Mouse (Mus musculus): ENCODE measurements around the gene Armh3.
"Not testable (repeated sequence)": the region's sequence is repeated elsewhere in the genome, so short reads cannot be mapped to it uniquely, and the experiment has no call there.

Gene Armh3

DNA sequence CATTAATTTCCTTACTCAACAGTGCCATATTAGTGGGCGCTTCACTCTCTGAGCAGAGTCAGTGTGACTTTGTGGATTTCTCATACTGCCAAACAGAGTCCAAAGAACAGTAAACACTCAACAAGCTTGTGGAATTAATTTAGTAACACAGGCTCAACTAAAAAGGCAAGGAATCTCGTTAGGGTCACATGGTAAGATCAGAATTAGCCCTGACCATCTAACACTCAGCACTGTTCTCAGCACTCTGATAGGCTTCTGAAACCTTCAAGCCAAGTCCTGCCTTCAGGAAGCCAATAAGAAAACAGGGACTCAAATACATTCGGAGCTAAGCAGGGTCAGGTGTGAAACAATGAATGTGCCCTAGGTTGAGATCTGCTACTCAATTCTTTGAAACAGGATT is 172.1 kb downstream of the Armh3 start:
- no peak for DNase-seq (ENCODE audit: extremely low read depth, low read depth)

DNA sequence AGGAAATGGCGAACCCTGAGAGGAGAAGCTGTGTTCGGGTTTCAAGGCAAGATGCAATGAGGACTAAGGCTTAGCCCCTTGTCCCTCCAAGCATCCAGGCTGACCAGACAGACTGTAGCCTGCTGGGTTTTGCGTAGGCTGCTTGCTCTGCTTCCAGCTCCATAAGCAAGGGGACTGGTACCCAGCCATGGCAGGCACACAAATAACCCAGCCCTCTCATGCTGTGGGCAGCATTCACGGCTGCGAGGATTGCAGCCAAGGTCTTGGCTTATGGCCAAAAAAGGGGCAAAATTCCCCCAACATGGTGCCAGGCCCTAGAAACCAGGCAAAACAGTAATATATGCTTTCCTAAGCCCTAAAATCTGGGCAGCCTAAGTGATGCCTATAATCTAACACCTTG is 176.5 kb downstream of the Armh3 start:
- no peak for DNase-seq (ENCODE audit: extremely low read depth, low read depth)

DNA sequence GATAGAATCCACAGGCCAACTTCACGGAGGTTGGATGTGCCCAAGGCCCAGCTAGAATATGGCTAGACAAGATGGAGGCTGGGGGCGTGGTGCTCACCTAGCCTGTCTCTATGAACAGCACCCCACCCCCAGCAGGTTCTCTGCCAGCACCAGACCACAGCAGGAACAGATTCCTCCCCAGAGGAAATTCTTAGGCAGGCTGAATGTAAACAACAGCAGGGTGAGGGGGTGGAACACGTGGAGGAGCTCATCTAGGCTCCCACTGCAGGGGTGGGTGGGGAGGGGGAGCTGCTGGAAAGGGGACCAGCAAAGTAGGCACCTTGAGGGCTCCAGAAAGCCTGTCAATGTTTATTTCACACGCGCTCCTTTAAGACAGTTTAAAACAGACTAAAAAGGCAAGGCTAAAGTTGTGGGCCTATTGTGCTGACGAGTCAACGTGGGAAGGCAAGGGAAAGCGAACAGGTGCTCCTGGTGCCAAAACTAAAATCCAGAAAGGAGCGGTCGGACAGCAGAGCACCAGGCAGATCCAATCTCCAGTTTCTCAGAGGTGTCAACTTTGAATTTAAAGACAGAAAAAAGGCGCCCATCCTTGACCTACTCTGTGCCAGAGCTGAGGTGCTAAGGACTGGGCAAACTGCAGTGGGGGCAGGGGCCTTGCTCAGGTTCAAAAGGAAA is 180.3 kb downstream of the Armh3 start:
- no peak for DNase-seq (ENCODE audit: extremely low read depth, low read depth)

DNA sequence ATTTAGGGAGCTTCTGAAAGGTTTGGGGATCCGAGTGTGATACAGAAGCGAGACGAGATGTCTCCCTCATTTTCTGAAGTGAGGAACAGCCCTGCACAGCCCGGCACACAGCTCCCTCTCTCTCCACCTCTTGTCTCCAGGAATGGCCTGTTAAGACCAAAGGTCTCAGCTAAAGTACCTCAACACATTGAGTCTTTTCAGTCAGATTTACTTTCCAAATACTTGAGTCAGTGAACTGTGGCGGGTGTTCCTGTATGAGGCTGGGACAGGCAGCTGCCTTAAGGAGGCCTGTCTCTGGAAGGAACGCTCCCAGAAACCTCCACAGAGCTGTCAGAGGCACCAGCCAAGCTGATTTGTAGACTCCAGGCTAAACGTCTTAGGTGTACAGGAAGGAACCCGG is 181.6 kb downstream of the Armh3 start:
- no peak for DNase-seq (ENCODE audit: extremely low read depth, low read depth)

DNA sequence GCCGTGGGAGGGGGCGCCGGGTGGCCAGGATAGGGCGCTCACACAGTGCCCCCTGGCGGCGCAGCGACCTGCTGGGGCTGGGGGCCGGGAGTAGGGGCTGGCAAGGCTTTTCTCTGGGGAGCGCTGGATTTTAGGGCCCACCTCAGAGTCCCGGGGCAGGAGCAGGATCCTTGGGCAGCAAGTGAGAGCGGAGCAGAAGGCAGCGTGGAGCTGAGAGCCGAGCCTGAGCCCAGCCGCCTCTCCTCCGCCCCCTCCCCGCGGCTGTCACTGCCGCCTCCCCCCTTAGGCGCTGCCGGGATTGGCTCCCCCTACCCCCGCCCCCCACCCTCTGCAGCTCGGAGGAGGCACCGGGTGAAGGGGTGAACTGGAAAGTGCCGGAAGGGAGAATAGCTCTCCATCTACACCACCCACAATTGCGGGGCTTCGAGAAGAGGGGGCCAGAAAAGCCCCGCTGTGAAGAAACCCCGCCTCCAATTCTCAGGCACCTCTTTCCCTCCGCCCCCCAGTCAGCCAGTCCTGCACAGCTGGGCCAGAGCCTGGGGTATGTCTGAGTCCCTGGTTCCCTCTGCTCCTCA is 182.4 kb downstream of the Armh3 start, which contains the start of gene Kcnip2:
Gene Kcnip2 (minus strand): TSS at position 231 of the 575 bp plus-strand sequence.
- DNase-seq (ENCODE audit: extremely low read depth, low read depth), result no peak

DNA sequence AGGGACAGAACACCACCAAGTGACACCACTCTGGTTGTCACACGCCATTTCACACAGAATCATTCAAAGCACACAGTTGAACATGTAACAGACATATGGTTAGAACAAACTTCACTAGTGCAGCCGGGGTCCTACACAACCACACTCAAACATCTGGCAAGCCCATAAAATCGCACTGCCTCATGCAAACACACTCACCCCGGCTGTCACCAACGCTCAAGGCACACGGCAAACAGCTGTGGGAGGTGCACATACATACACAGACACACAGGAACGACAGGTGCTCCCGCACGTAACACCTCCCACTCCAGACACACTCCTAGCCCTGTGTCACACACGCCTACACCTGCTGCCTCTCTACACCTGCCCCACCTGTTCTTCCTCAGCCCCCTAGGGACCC is 183.1 kb downstream of the Armh3 start:
- no peak for DNase-seq (ENCODE audit: extremely low read depth, low read depth)

DNA sequence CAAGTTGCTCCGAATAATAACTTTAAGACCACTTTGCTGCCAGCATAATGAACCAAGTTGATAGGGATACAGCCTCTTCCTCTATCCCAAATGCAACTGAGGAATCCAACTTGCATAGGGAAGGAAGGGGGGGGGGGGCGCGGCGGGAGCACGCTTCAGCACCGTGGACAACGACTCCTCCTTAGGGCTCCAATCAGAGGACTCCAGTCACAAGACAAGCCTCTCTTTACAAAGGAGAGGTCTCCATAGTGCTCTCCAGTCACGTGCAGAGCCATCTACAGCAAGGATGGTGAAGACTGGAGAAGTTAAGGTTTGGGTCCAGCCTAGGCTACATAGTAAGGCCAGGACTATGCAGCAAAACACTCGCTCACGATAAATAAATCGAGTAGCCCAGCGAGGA is 184.5 kb downstream of the Armh3 start:
- DNase-seq (ENCODE audit: extremely low read depth, low read depth), result no peak

DNA sequence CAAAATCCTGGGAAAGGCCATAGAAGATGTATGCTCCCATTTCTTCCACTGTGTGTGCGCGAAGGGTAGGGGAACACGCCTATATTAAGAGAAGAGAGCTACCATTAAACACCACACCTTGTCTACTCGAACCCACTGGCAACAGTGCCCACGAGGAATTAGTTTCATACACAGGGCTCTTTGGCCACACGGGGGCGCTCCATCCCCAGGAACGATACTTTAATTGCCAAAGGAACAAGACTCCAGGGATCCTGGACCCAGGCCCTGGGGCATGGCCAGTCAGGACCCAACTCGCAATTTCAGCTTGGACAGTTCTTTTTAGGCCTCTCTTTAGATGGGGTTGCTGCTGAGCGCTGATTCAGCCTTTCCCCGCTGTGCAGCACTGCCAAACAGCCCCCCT is 185.0 kb downstream of the Armh3 start:
- DNase-seq (ENCODE audit: extremely low read depth, low read depth), result peak; percentile 50

DNA sequence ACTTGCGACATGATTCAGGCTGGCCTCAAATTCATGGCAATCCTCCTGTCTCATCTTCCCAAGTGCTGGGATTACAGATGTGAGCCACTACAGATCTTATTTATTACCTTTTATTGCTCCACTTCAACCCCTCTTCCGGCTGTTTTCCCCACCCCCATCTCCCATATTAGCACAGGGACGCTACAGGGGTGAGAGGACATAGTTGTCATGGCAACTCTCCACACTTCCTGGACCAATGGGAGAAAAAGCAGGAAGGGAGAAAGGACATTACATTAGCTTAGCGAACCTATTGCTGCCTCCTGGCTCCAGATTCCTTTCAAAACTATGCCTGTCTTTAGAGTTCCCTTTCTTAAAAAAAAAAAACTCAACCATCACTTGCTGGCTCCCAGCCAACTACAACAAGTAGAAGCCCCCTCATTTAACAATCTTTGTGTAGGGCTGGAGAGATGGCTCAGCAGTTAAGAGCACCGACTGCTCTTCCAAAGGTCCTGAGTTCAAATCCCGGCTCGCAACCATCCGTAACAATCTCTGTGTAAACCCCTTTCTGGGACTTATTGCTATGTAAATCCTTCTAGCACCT is 185.5 kb downstream of the Armh3 start:
- DNase-seq (ENCODE audit: extremely low read depth, low read depth), result no peak

DNA sequence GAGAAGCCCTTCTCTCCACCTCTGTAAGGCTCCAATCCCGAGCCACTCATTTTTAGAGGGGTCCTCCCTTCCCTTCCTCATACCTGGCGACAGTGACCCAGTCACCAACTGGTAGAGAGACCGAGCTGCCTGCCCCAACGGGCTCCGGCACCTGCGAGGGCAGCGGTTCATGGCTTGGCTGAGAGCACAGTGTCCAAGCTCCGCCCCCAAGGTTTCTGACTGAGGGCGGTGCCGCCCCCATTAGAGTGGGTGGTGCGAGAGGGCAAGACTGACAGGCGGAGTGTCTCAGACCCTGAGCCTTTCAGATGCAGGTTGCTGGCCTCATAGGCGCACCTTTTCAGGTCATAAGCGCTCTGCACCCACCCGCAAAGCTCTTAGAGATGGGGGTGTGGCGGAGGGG is 186.2 kb downstream of the Armh3 start:
- no peak for DNase-seq (ENCODE audit: extremely low read depth, low read depth)

DNA sequence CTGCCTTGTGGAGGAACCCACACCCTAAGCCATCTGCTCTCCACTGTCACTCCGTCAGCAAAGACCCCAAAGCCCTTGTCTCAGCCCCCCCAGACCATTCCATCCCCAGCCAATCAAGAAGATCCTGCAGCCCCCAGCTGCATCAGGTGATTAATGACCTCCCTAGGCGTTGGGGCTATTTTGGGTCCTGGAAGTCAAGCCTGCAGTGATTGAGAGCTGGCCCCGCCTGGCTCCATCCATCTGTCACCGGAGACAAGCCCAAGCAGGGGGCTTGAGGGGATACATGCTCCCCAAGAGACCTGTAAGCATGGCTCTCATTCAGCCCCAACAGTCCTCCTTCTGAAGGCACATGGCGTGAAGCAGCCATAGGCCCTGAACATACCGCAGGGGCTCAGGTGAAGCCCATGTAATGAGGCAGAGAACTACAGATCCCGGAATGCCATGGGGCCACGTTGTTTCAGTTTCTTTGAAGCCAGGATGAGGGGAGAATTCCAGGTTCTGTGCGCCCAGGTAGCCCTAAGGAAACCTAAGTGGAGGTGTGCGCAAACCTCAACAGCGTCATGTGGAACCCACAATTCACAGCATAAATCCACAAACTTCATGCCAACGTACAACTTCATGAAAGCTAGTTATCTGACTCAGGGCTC is 187.1 kb downstream of the Armh3 start:
- DNase-seq (ENCODE audit: extremely low read depth, low read depth), result no peak

DNA sequence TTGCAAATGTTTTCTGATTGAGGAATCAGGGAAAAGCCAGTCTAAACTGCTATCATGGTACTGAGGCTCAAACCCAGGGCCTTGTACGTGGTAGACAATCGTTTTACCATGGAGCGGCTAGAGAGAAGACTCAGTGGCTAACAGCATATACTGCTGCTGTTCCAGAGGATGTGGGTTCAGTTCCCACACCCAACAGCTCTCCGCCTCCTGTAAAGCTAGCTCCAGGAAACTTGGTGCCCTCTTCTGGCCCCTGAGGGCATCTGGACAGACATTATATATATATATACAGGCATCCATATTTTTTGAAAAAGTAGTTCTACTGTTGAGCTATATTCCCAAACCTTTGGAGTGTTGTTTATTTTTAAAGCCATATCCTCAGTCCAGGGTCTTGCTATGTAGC is 190.6 kb downstream of the Armh3 start:
- DNase-seq (ENCODE audit: extremely low read depth, low read depth), result no peak

DNA sequence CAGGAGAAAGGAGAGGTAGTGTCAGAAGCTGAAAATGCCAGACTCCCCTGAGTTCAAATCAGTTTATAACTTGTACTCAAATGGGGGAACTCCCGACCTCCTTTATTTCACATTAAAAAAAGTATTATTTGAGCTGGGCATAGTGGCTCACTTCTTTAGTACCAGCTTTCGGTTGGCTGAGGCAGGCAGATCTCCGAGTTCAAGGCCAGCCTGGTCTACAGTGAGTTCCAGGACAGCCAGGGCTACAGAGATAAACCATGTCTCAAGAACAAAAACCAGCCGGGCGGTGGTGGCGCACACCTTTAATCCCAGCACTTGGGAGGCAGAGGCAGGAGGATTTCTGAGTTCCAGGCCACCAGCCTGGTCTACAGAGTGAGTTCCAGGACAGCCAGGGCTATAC is 192.5 kb downstream of the Armh3 start:
- not testable (repeated sequence) for DNase-seq (ENCODE audit: extremely low read depth, low read depth)

DNA sequence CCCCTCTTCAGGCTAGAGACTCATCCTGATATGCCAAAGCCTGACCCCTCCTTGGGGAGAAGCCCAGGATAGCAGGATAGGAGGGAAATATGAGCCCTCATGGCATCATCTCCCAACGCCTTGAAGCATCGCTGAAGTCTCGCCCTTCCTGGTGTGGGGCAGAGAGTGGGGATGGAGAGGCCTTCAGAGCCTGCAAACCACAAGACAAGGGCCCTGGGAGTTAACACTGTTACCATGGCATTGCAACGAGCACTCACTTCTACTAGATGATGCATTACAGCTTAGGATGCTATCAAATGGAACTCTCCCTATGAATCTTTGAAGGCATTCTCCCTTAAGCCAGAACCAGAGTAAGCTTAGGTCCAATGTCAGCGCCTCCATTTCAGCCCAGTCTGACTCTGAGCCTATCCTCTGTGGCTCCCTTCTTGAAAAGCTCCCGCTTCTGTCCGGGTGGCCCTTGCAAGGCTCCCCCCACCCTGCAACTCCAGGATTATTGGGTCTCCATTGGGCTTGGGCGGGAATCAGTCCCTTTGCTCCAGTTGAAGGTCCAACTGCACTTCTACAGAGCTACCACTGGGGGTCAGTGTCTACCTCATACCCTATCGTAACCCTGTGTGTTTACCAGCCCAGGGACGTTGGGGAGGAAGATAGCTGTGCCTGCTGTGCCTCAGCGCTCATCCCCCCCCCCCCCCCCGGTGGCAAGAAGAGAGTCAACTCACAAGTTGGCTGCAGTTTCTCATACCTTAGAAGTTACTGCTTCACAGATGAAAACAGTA is 193.5 kb downstream of the Armh3 start:
- DNase-seq (ENCODE audit: extremely low read depth, low read depth), result peak; percentile 62

DNA sequence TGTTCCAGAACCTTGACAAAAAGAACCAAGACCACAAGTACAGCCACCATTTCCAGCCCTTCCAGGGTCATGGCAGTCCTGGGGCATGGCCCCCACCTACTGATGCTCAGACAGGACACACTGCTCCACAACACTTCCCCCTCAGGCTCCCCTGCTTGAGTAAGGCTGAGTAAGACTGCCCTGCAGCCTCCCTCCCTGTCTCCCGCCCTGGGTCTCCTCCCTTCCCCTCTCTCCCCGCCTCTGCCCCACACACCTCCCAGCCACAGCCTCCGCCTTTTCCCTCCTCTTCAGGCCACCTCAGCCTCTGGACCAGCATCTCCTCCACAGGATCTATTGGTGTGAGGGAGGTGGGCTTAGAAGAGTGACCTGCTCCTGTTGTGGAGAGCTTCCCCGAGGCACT is 194.9 kb downstream of the Armh3 start:
- DNase-seq (ENCODE audit: extremely low read depth, low read depth), result no peak

DNA sequence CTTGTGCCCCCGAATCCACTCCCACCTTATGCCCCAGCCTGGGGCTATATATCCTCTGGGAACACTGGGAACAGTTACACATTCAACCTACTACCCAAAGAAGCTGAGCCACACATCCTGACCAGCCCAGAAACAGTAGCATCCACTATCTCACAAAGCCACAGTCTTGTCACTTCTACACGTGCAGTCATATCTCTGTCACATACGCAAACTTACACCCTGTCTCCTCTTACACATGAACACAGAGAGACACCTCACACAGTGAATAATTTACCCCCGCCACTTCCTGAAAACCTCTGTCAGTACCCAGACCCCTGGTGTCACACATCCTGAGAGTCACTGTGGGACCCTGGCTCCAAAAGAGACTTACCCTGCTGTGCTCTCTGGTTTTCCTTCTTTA is 195.6 kb downstream of the Armh3 start:
- DNase-seq (ENCODE audit: extremely low read depth, low read depth), result no peak

DNA sequence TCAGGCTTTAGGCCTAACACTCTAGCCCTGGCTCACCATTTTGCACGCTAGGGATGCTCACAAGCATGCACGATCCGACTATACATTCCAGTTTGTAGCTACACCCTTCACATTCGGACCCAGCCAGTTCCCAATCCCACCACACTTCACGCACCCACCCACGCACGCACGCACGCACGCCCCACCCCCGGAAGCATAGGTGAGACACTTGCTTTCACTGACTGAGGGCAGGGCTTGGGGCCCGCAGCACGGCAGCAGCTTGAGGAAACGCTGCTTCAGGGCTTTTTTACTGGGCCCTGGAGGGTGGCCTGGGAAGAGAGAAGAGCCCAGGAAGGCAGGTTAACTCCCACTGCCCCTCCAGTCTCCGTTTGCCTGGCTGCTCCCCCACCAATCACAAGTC is 201.4 kb downstream of the Armh3 start:
- no peak for DNase-seq (ENCODE audit: extremely low read depth, low read depth)

DNA sequence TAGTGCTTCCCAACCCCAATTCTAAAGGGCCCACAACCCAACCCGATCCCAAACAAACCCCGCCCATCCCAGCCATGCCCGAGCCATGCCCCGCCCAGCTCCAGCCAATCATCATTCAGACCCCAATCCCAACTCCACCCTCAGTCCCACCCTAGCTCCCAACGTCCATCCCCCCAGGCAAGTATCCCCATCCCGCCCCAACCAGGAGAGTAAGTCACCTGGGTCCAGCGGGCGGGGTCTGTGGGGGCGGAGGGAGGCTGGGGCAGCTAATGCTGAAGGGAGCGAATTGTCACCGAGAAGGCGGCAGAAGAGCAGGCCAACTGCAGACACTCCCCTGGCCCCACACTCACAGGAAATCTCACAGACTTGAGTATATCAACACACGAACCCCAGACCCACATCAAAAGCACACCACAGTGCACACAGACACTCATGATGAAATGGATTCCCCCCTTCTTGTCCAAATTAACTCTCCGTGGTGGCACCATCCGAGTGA is 202.2 kb downstream of the Armh3 start:
- no peak for DNase-seq (ENCODE audit: extremely low read depth, low read depth)

DNA sequence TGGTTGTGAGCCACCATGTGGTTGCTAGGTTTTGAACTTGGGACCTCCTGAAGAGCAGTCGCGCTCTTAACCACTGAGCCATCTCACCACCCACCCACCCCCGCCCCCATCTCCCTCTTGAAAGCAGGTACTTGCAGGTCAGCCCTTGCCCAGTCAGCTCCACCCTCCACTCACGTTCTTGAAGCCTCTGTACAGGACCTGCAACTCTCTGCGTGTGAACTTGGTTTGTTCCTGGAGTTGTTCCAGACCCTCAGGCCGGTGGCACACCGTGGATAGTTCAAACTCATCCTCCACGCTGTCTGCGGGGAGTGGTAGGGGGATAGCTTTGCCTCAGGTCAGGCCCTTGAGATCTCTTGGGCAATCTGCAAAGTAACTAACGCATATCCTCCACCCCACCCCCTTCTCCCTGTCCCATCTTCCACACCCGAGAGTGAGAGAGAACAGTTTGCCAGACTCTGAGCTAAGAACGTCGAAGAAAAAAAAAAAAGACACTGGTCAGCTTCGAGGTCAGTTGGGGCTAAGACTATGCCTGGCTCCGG is 202.8 kb downstream of the Armh3 start:
- no peak for DNase-seq (ENCODE audit: extremely low read depth, low read depth)

DNA sequence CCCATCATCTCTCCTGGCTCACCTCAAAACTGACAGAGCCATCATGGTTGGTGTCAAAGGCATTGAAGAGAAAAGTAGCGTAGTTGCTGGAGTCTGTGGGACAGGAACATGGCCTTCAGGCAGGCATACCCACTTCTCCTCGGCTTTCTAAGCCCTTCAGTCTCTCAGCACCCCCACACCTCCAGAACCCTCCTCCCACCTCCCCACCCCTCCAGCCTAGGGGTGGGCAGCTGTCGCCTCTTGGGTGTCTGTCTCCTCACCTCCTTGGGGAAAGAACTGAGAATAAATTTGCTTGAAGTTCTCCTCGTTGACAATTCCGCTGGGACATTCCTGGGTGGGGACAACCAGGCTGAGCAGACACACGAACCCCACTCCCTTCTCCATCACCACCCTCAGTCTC is 203.6 kb downstream of the Armh3 start:
- DNase-seq (ENCODE audit: extremely low read depth, low read depth), result no peak

DNA sequence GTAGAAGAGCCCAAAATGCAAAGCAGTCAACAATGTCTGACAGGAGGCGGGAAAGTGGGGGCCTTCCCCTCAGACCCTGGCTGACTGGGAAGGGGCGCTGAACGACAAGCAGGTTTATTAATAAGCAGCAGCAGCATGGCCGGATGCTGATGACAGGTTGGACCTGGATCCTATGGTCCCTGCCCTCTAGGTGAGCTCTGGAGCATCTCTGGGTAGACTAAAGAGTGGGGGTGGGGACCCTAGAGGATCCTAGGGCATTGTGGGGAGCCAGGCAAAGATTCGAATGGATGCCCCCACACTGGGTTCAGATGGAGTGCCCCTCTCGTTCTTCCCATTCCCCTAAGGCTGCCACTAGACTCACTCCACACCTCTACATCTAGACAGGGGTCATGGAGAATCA is 205.9 kb downstream of the Armh3 start:
- no peak for DNase-seq (ENCODE audit: extremely low read depth, low read depth)

Measured in MEL-GATA-1-ER (cell line).